Mouse (Mus musculus) c-Kit-positive CD71-positive TER-119-positive erythroid progenitor cells, embryonic 14.5 days (primary cell): Measurements from ENCODE around the gene Vmn2r7.
"Not testable (repeated sequence)": the region's sequence is repeated elsewhere in the genome, so short reads cannot be mapped to it uniquely, and the experiment has no call there.

ENCODE experiments used
- DNase-seq: peaks from one replicate; pipeline ENCODE4 v3.0.0-alpha.2; 2013; ENCODE audit warnings: low spot score

The Vmn2r7 gene

DNA sequence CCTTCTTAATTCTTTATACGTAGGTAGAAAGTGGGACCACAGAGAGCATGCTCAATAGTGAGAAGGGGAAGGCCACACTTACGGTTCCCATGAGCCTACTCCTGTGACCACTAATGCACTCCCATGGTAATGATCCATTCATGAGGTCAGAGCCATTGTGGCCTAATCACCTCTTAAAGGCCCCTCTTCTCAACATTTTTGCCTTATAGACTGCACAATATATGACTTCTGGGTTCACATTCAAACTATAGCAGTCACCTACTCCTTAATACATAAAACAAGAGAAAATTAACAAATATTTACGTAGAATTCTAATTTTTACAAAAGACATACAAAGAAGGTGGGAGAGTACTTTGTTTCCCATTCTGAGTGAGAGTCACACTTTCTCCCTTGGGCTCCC is at the start of gene Vmn2r7:
Gene Vmn2r7 (minus strand): TSS at position 101 of the 400 bp plus-strand sequence.
- DNase-seq, result not testable (repeated sequence)

DNA sequence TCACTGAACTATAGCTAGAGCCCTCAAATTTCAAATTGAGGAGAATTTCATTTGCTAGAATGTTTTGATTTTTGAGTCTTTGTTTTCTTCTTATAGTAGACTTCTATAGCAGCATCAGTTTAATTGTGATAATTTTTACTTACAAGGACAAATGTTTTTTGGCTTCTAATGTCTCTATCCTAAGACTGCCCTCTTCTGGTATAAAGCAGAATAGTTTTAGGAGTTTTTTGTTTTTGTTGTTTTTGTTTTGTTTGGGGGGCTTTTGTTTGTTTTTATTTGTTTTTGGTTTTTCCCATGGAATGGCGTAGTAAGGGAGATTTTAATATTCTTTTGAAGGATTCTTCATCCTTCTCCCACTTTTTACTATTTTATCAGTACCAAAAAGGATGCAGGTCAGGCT is 45.2 kb upstream of the Vmn2r7 start:
- DNase-seq, result no peak

DNA sequence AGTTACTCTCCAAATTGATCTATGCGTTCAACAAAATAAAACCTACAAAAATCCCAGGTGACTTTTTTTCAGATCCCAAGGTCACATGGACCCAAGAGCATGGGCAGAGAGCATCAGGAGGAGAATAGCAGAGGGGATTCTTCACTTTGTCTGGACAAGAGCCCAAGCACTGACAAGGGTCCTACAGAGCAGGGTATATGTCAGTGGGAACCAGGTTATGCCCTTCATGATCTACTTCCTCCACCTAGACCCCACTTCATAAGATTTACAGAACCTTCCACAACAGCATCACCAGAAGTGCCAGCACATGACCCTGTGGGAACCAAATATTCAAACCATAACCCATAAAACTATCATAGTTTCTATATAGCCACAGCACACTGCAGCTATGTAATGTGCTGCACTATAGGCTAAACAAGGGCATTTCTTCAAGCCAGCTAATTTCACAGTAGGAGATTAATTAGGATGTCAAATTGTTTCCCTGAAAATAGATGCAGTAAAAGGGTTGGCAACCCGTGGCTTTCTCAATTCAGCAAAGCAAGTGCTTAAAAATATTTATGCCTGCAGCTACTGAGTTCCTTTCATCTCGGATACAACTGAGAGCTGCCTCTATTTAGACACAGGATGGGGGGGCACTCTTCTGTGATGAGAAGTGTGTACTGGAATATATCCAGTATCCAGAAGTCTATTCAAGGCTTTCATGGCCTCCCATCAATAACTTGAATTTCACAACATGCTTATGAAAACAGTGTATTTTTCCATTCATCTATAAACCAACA is 33.8 kb upstream of the Vmn2r7 start:
- no peak for DNase-seq

- no peak for DNase-seq
Observed at GRCm38 (mm10) chr3:64876669-64877068, 32.1 kb upstream of the Vmn2r7 start.

- DNase-seq, result no peak
Observed at GRCm38 (mm10) chr3:64842881-64843280, 1.7 kb downstream of the Vmn2r7 start.

DNA sequence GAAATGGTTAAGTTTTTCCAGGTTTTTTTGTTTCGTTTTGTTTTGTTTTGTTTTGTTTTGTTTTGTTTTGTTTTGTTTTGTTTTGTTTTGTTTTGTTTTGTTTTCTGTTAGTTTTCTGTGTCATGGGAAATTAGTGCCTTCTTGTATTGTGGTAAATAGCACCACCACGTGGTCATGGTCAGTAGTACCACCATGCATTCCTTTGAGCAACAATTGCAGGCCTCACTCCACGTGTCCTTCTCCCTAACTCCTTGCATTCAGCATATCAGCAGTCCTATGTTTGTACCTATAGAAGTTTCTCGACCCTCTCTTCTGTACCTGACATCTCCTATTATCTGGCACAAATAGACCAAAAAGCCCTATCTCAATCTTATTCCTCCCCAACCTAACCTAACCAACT is 2.3 kb downstream of the Vmn2r7 start:
- DNase-seq, result peak; percentile 3

DNA sequence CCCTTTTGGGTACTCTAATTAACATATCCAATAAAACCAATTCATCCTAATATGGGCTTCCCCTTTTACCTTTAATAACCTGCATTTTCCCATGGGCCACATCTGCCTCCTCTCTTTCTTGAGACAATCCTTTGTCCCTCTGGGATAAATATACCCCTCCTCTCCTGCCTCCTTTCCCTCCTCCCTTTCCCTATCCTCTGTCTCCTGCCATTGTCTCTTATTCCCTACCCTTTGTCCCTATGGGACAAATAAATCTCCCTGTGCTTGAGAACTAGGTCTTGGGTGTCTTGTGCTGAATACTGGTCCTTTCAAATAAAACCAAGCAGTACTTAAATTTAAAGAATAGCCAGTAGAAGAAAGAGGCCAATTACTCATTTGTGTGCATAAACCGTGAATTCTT is 13.4 kb downstream of the Vmn2r7 start:
- no peak for DNase-seq

DNA sequence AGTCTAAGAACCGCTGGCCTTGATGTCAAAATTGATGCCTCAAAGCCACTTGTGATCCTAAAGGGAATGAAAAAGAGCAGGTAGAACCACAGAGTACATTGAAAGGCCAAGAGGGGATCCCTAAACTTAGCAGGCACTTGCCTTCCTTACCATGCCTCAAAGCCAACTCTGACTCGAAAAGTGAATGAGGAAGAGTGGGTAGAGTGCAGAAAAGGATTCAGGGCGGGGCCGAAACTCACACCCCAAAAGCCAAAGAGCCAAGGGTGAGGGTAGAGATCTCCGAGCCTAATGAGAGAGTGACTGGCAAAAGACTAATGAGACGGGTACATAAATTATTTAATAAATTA is 53.3 kb downstream of the Vmn2r7 start:
- DNase-seq, result no peak

GRCm38 (mm10) chr3:64790509-64791244 is 53.9 kb downstream of the Vmn2r7 start:
- DNase-seq, result no peak

DNA sequence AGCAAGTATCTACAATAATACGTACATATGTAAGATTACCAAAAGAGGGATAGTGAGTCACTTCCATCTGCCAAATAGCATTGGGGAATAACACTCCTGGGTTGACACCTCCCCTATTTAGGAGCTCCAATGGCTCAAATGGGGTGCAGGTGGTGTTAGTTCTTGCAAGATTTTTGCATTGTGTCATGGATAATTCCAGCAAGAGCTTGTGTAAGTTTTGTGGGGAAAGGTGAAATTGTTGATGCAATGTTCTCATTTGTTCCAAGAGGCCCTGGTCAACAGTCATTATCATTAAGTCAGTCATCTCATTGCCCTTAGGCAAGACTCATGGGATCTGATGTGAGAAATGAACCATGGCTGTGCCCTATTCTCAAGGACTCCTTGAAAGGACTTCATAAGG is 61.7 kb downstream of the Vmn2r7 start:
- no peak for DNase-seq

DNA sequence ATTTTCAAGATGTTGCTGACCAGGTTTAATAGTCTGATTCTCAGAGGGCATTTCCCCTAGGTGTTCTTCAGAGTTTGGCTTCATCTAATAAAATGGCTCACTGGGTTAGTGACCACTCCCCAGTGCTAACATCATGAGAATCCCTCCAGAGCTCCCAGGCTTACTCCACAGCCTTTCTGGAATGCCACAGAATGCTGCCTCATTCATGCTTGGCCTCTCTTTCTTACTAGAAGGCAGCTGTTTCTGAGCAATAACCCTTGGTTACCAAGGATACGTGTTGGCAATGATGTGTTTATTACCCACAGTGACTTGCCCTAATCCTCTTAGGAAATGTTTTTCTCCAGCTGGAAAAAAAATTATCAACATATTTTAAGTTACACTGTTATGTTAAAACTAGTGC is 72.4 kb downstream of the Vmn2r7 start:
- no peak for DNase-seq

- DNase-seq, result no peak
Observed at GRCm38 (mm10) chr3:64756145-64756544, 88.4 kb downstream of the Vmn2r7 start.

DNA sequence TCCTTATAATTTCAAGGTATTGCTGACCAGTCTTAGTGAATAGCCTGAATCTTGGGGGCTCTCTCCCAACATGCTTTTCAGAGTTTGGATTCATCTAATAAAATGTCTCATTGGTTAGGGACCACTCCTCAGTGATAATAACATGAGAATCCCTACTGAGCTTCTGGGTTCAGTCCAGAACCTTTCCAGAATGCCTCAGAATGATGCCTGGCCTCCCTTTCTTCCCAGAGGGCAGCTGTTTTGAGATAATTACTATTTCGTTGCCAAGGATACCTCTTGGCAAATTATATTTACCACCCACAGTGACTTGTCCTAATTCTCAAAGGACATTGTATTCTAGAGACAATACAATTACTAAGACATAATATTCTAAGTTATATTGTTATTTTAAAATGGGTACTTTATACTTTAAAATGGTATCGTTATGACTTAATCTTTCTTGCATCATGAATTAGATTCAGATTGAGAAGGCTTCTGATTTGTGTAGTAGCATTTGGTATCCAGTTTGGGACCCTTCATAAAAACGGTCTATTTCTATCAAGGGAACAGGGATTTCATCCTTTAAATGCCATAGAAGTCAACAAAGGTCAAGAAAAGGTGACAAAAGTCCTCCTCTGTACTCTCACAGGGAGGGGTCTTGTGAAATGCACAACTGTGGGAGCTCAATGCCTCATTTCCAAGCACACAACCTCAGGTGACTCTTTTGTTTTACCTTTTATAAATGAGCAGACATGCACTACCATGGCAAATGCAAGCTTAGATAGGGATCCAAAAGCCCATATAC is 117.2 kb downstream of the Vmn2r7 start:
- not testable (repeated sequence) for DNase-seq

GRCm38 (mm10) chr3:64725736-64726135 is 118.8 kb downstream of the Vmn2r7 start:
- not testable (repeated sequence) for DNase-seq

GRCm38 (mm10) chr3:64676069-64676468 is 168.5 kb downstream of the Vmn2r7 start:
- DNase-seq, result not testable (repeated sequence)
